Mouse (Mus musculus) T-helper 2 cell (primary cell): Measurements from ENCODE around the gene Usp42.

Experiments used
- in situ Hi-C: fragments of 300-600 bp; cut with MboI, MseI; formaldehyde crosslinking; loops from one replicate; pipeline ENCODE4 v1.15.1; 2025; ENCODE audit warnings: high pct_unique_total_duplicates

Gene Usp42

GRCm38 (mm10) chr5:143732180-143732891, at the start of gene Usp42:
Gene Usp42 (minus strand): TSS chr5:143732280.
- in situ Hi-C loops: no loop called here

GRCm38 (mm10) chr5:143760508-143760907, 28.4 kb upstream of the Usp42 start:
- in situ Hi-C loops: no loop called here

GRCm38 (mm10) chr5:143759554-143759953, 27.5 kb upstream of the Usp42 start:
- in situ Hi-C loops: no loop called here

GRCm38 (mm10) chr5:143757755-143758443, 25.8 kb upstream of the Usp42 start:
- in situ Hi-C loops: no loop called here

GRCm38 (mm10) chr5:143755529-143756141, 23.6 kb upstream of the Usp42 start:
- in situ Hi-C loops: no loop called here

- in situ Hi-C loops: no loop called here
These were observed 17.6 kb upstream of the Usp42 start for GRCm38 (mm10) chr5:143749630-143750208.

- in situ Hi-C loops: no loop called here
These were observed 482 bp downstream of the Usp42 start for GRCm38 (mm10) chr5:143731483-143732112.

GRCm38 (mm10) chr5:143730915-143731314, 1.2 kb downstream of the Usp42 start:
- in situ Hi-C loops: no loop called here

- in situ Hi-C loops: no loop called here
These were observed 10.1 kb downstream of the Usp42 start for GRCm38 (mm10) chr5:143721962-143722361.

- in situ Hi-C loops: no loop called here
These were observed 19.9 kb downstream of the Usp42 start for GRCm38 (mm10) chr5:143712011-143712800.

GRCm38 (mm10) chr5:143711326-143711725, 20.8 kb downstream of the Usp42 start:
- in situ Hi-C loops: no loop called here

GRCm38 (mm10) chr5:143706822-143707200, 25.3 kb downstream of the Usp42 start:
- in situ Hi-C loops: loop anchor here (5.0 kb wide), 1 partner anchor 135 kb away; no protein-coding TSS in a partner anchor

GRCm38 (mm10) chr5:143706030-143706821, 25.9 kb downstream of the Usp42 start:
- in situ Hi-C loops: loop anchor here (5.0 kb wide), 1 partner anchor 134 kb away; no protein-coding TSS in a partner anchor

- in situ Hi-C loops: loop anchor here (5.0 kb wide), 1 partner anchor 133 kb away; no protein-coding TSS in a partner anchor
These were observed 26.5 kb downstream of the Usp42 start for GRCm38 (mm10) chr5:143705659-143705982.

GRCm38 (mm10) chr5:143704875-143705658, 27.0 kb downstream of the Usp42 start:
- in situ Hi-C loops: loop anchor here (5.0 kb wide), 1 partner anchor 133 kb away; no protein-coding TSS in a partner anchor

- in situ Hi-C loops: no loop called here
These were observed 31.0 kb downstream of the Usp42 start for GRCm38 (mm10) chr5:143701074-143701473.

- in situ Hi-C loops: no loop called here
These were observed 31.8 kb downstream of the Usp42 start for GRCm38 (mm10) chr5:143700247-143700646.

- in situ Hi-C loops: no loop called here
These were observed 33.6 kb downstream of the Usp42 start for GRCm38 (mm10) chr5:143698454-143698853.

- in situ Hi-C loops: no loop called here
These were observed 35.8 kb downstream of the Usp42 start for GRCm38 (mm10) chr5:143696323-143696722.
